8 mouse cellular contexts compared by ENCODE assay signal in the genomic region with DNA sequence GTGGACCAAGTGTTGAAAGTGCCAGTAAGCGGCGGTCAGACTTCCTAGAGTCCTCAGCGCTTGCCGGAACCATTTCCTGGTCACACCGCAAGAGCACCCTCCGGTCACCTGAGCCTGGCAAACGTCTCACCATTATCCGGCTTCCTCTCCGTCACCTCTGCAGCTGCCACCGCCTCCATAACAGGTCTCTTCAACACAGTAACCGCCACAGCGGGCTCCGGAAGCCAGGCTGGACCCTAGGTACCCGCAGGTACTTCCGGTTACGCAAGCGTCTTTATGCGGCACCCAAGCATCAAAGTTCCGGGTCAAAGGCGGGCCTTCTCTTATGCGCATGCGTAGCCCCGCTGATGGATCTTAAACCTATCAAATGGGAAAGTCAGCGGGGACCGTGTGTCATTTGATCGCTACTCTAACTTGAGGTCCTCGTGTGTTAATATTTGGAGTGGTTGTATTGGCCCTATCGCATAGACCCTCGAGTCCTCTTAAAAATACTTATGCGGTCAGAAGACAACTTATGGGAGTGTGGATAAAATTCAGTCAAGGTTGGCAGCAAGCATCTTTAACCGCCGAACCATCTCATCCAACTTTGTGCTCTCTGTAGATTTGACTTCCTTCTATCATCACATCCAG. TPM values are rescaled to one million over a fixed set of nuclear protein-coding genes. Genes with fewer than 3 reads are reported as not detected.
DNase-seq lines count a peak whose midpoint lies in the region; ATAC-seq lines count a peak whose summit lies in the region.

Gene Ccdc97 (minus strand): TSS at position 301 of the 630 bp plus-strand sequence.

- H3K9me3 ChIP-seq in heart, embryonic 10.5 days: no peaks in the 10 kb centered on the region
- H3K9me3 ChIP-seq in kidney, embryonic 15.5 days (replicated peaks): no peaks in the 10 kb centered on the region

- no peaks in the 10 kb centered on the region for H3K27me3 ChIP-seq in heart, embryonic 10.5 days (ENCODE audit: insufficient read depth, poor library complexity, severe bottlenecking)
- H3K27me3 ChIP-seq in kidney, embryonic 15.5 days: no peaks in the 10 kb centered on the region

- peak within 1 kb of the TSS; percentile 68 for H3K9ac ChIP-seq in kidney, embryonic 15.5 days

- peak within 1 kb of the TSS; percentile 83 for H3K4me2 ChIP-seq in kidney, embryonic 15.5 days

- H3K4me1 ChIP-seq in heart, embryonic 10.5 days: peaks cover 14% of the 10 kb centered on the region
- H3K4me1 ChIP-seq in kidney, embryonic 15.5 days: peaks cover 25% of the 10 kb centered on the region

- peak; percentile 89 to 90 for DNase-seq in B cell, adult 2 months
- peak; percentile 98 for DNase-seq in brain, adult 2 months (ENCODE audit: low read depth, low spot score)
- peak; percentile 96 for DNase-seq in heart, embryonic 10.5 days (ENCODE audit: low spot score)
- peak; percentile 93 for DNase-seq in liver
- peak; percentile 91 to 95 for DNase-seq in spleen, postnatal 4 days (ENCODE audit: low spot score in 2 of 2)

- 4% methylated on average over 32 of the region's 32 CpGs for WGBS in heart, embryonic 10.5 days
- 5% methylated on average over 32 of the region's 32 CpGs for WGBS in kidney, embryonic 15.5 days

- ATAC-seq in erythroblast, adult 5-6 weeks (replicated peaks; ENCODE audit: low FRiP score, poor library complexity, severe bottlenecking): peak; percentile 96
- peak; percentile 88 for ATAC-seq in kidney, embryonic 15.5 days (replicated peaks; ENCODE audit: low FRiP score)
- ATAC-seq in monocyte, adult 5-6 weeks (replicated peaks; ENCODE audit: insufficient number of reproducible peaks, low FRiP score, low TSS enrichment, poor library complexity, severe bottlenecking): peak; percentile 74

- peaks cover 62% of the 10 kb centered on the region for H3K36me3 ChIP-seq in heart, embryonic 10.5 days
- peaks cover 67% of the 10 kb centered on the region for H3K36me3 ChIP-seq in kidney, embryonic 15.5 days

- H3K4me3 ChIP-seq in heart, embryonic 10.5 days: peak within 1 kb of the TSS; percentile 78
- peak within 1 kb of the TSS; percentile 86 for H3K4me3 ChIP-seq in kidney, embryonic 15.5 days (replicated peaks)

- peak within 1 kb of the TSS; percentile 90 for H3K27ac ChIP-seq in heart, embryonic 10.5 days
- H3K27ac ChIP-seq in kidney, embryonic 15.5 days: peak within 1 kb of the TSS; percentile 92

RNA-seq across cellular contexts. Expression of gene Ccdc97, which starts in this region (rescaled TPM):
- total RNA-seq in erythroblast, adult 5-6 weeks (2015; ENCODE audit: low replicate concordance): 19.0 and 22.3 TPM in 2 replicates
- 14.7 and 17.7 TPM in 2 replicates for total RNA-seq in erythroblast, adult 5-6 weeks (2017; ENCODE audit: low replicate concordance)
- 30.1 and 30.2 TPM in 2 replicates for polyA plus RNA-seq in heart, embryonic 10.5 days (2016; fragmentation: Nextera tagmentation; extraction: Ambion mirVana)
- polyA plus RNA-seq in kidney, embryonic 15.5 days (2015; fragmentation: Nextera tagmentation; extraction: Ambion mirVana): 22.2 and 26.2 TPM in 2 replicates
- 33.9 to 38.4 TPM (median 36.5 TPM) in 3 replicates for total RNA-seq in monocyte, adult 5-6 weeks (2017)

Comparison
In these comparisons a context has a peak if more than half of its experiments do, and no peak if none do; other contexts are left out.
1. Peak in every context shown above with its lines: DNase-seq, ATAC-seq, H3K4me3 ChIP-seq and H3K27ac ChIP-seq.